Mouse (Mus musculus): ENCODE measurements around the gene Dmgdh. TPM values are rescaled to one million over a fixed set of nuclear protein-coding genes. Genes with fewer than 3 reads are reported as not detected.

Dmgdh gene
- polyA plus RNA-seq, 1 experiment from 2014 or later: 0.27 TPM

DNA sequence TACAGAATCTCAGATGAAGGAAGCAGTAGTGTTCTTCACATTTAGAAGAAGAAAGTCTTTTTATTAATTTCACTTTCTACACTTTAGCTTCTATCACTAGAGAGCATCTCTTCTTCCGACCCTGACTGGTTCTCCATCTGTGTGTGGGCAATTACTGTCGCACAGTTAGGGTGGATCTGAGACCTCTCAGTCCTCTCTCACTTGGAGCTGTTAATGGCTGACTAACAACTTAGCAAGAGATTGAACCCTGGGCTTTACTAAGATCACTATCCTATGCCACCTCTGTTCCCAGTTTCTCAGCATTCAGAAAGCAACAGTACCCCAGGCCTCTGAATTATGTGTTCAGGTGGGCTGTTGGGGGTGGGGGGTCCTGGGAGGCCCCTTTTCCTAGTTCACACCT, 937 bp upstream of the Dmgdh start:
- 76% methylated on average over 2 of the region's 2 CpGs for WGBS
- Histone ChIP-seq H3K27me3 (ENCODE audit: insufficient read depth, poor library complexity, severe bottlenecking) (peaks cover 21% of the 10 kb centered on the region), H3K4me3 (no peak overlapping the region), H3K27ac (no peak overlapping the region), H3K9me3 (no peaks in the 10 kb centered on the region), H3K36me3 (no peaks in the 10 kb centered on the region), H3K4me1 (replicated peaks) (peaks cover 11% of the 10 kb centered on the region)
- DNase-seq (ENCODE audit: low spot score): no peak

DNA sequence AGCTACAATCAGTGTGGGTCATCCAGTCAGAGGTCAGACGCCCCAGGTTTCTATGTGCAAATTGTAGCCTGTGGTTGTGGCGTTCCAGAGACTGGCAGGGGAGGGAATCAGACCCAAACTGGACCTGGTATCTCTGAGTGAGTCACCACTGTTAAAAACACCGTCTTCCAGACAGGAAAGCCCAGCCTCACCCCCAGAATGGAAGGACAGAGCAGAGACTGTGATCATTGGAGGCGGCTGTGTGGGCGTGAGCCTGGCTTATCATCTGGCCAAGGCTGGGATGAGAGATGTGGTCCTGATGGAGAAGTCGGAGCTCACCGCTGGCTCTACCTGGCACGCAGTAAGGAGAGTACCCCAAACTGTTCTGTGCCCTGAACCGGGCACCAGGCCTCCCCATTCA, 2.6 kb downstream of the Dmgdh start:
- no peaks in the 10 kb centered on the region for H3K9me3 ChIP-seq
- H3K4me1 ChIP-seq (replicated peaks): peaks cover 11% of the 10 kb centered on the region
- no peak overlapping the region for H3K27ac ChIP-seq
- 84% methylated on average over 9 of the region's 9 CpGs for whole genome bisulfite sequencing
- no peak overlapping the region for H3K4me3 ChIP-seq
- DNase-seq (ENCODE audit: low spot score): no peak
- peaks cover 21% of the 10 kb centered on the region for H3K27me3 ChIP-seq (ENCODE audit: insufficient read depth, poor library complexity, severe bottlenecking)
- no peaks in the 10 kb centered on the region for H3K36me3 ChIP-seq

DNA sequence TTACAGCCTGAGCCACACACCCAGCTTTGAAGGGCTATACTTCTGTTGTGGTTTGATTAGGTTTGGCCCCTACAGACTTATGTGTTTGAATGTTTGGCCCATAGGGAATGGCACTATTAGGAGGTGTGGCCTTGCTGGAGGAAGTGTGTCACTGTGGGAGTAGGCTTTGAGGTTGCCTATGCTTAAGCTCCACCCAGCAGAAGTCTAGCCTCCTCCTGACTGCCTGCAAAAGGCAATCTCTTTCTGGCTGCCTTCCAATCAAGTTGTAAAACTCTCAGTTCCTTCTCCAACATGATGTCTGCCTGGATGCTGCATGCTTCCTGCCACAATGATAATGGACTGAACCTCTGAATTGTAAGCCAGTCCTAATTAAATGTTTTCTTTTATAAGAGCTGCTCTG, 9.1 kb downstream of the Dmgdh start:
- no peaks in the 10 kb centered on the region for H3K9me3 ChIP-seq
- no peaks in the 10 kb centered on the region for H3K36me3 ChIP-seq
- H3K4me1 ChIP-seq (replicated peaks): peaks cover 9% of the 10 kb centered on the region
- H3K4me3 ChIP-seq: no peak overlapping the region
- H3K27ac ChIP-seq: no peak overlapping the region
- H3K27me3 ChIP-seq (ENCODE audit: insufficient read depth, poor library complexity, severe bottlenecking): no peaks in the 10 kb centered on the region
- DNase-seq (ENCODE audit: low spot score): no peak

DNA sequence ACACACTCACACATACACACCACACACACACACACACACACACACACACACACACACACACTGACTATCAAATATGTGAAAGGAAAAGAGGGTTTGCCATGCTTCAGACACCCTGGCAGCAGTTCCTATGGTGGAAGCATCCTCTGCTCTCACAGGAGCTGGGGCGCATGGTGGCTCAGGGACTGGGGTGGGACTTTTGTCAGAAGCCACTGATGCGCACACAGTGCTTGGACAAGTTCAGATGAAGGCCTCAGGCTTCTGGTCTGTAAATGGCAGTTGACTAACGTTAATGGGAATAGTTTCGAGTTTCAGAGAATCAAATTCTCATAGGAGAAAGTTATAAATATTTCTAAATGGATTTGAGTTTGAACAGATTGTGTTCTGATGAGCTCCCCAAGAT, 11.0 kb downstream of the Dmgdh start:
- WGBS: 81% methylated on average over 4 of the region's 4 CpGs
- no peak for DNase-seq (ENCODE audit: low spot score)
- Histone ChIP-seq H3K4me1 (replicated peaks) (peaks cover 9% of the 10 kb centered on the region), H3K27me3 (ENCODE audit: insufficient read depth, poor library complexity, severe bottlenecking) (no peaks in the 10 kb centered on the region), H3K4me3 (no peak overlapping the region), H3K27ac (no peak overlapping the region), H3K9me3 (no peaks in the 10 kb centered on the region), H3K36me3 (no peaks in the 10 kb centered on the region)

DNA sequence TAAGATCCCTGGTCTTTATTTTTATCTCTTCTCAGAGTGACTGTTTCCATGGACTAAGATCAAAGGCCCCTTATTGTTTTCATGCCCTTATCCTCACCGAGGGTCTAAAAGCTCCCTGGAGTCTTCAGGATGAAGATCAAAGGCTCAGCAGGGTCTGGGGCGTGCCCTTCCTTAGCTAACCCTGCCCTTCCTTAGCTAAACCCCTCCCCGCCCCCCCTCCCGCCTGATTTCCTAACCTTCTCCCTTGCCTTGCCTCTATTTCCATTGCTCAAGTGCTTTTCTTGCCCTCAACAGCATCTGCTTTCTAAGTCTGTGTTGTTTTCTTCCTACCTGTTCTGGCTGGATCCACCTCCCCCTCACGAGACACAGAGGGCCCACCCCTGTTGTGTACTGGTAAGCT, 13.1 kb downstream of the Dmgdh start:
- peak; percentile 20 for DNase-seq (ENCODE audit: low spot score)
- Histone ChIP-seq H3K4me3 (no peak overlapping the region), H3K27ac (peak overlapping the region; percentile 35; the same call in 1 of the 2 replicates), H3K36me3 (no peaks in the 10 kb centered on the region), H3K4me1 (replicated peaks) (peaks cover 9% of the 10 kb centered on the region), H3K27me3 (ENCODE audit: insufficient read depth, poor library complexity, severe bottlenecking) (no peaks in the 10 kb centered on the region), H3K9me3 (no peaks in the 10 kb centered on the region)
- 6% methylated on average over 5 of the region's 5 CpGs for WGBS

DNA sequence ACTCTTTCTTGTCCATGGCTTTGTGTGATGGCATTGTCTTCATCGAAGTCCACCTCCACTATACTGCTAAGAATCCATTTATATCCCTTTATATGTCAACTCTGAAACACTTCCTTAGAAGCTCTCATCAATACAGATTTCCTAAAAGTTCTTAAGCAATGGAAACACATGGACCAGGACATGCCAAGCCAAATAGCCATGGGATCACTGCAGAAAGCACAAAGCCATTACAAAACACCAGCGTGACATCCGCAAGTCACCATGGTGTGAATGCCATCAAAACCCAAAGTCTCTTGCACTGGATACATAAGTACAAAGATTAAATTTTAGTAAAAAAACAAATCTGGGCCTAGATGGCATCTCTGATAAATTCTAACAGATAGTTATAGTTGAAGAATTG, 15.3 kb downstream of the Dmgdh start:
- H3K4me3 ChIP-seq: no peak overlapping the region
- DNase-seq (ENCODE audit: low spot score): no peak
- H3K9me3 ChIP-seq: no peaks in the 10 kb centered on the region
- no peak overlapping the region for H3K27ac ChIP-seq
- 92% methylated on average over 3 of the region's 3 CpGs for WGBS
- H3K4me1 ChIP-seq (replicated peaks): peaks cover 9% of the 10 kb centered on the region
- H3K27me3 ChIP-seq (ENCODE audit: insufficient read depth, poor library complexity, severe bottlenecking): no peaks in the 10 kb centered on the region
- no peaks in the 10 kb centered on the region for H3K36me3 ChIP-seq

DNA sequence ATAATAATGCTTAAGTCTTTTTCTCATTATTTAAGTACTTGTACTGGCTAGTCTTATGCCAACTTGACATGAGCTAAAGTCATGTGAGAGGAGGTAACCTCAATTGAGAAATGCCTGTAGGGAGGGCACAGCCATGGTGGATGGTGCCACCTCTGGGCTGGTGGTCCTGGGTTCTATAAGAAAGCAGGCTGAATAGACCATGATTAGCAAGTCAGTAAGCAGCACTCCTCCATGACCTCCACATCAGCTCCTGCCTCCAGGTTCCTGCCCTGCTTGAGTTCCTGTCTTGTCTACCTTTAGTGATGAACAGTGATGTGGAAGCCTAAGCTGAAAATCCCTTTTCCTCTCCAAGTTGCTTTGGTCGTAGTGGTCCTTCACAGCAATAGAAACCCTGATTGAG, 16.6 kb downstream of the Dmgdh start:
- Histone ChIP-seq H3K4me3 (no peak overlapping the region), H3K36me3 (no peaks in the 10 kb centered on the region), H3K27me3 (ENCODE audit: insufficient read depth, poor library complexity, severe bottlenecking) (no peaks in the 10 kb centered on the region), H3K27ac (no peak overlapping the region), H3K4me1 (replicated peaks) (peaks cover 9% of the 10 kb centered on the region), H3K9me3 (no peaks in the 10 kb centered on the region)
- 88% methylated on average over 1 of the region's 1 CpGs for WGBS
- DNase-seq (ENCODE audit: low spot score): no peak

DNA sequence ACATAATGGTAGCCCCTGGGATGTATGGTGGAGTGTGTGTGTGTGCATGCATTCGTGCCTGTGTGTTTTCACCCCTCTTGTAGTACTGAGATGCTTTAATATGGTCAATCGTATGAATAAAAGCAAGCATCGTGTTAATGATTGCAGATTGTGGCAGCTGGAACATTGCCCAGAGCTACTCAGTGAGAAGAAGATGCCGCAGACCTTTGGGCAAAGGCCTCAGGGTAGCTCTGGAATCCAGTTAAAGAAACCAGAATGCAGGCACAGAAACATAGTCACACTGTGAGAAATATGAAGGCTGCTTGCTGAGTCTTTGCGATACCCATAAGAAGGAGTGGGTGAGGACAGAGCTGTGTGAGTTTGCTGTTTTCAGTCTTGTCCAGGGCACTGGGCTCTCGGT, 24.6 kb downstream of the Dmgdh start:
- Histone ChIP-seq H3K9me3 (no peaks in the 10 kb centered on the region), H3K4me3 (no peak overlapping the region), H3K4me1 (replicated peaks) (no peaks in the 10 kb centered on the region), H3K27ac (no peak overlapping the region), H3K27me3 (ENCODE audit: insufficient read depth, poor library complexity, severe bottlenecking) (no peaks in the 10 kb centered on the region), H3K36me3 (no peaks in the 10 kb centered on the region)
- no peak for DNase-seq (ENCODE audit: low spot score)
- 86% methylated on average over 6 of the region's 6 CpGs for WGBS

DNA sequence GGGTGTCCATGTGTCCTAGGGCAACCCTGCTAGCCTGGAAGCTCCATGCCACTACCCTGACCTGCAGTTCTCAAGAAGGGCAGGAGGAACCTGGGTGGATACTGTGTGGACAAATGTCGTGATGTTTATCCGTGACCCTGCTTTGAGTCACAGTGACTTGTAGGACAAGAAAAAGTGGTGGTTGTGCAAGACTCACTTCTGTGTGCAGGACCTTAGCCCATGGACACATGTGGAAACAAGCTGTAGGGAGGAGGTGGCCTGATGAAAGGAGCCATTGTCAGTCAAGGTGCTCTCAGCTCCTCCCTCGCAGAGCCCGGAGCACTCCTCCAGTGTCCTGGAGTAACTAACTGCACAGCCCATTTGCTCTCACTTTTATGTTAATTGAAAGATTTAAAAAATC, 31.5 kb downstream of the Dmgdh start:
- Histone ChIP-seq H3K4me1 (replicated peaks) (0 out of 2 replicates have a peak, but pooled peaks cover 4% of the 10 kb centered on the region), H3K27me3 (ENCODE audit: insufficient read depth, poor library complexity, severe bottlenecking) (no peaks in the 10 kb centered on the region), H3K9me3 (no peaks in the 10 kb centered on the region), H3K4me3 (no peak overlapping the region), H3K27ac (no peak overlapping the region), H3K36me3 (no peaks in the 10 kb centered on the region)
- no peak for DNase-seq (ENCODE audit: low spot score)
- WGBS: 83% methylated on average over 4 of the region's 4 CpGs

DNA sequence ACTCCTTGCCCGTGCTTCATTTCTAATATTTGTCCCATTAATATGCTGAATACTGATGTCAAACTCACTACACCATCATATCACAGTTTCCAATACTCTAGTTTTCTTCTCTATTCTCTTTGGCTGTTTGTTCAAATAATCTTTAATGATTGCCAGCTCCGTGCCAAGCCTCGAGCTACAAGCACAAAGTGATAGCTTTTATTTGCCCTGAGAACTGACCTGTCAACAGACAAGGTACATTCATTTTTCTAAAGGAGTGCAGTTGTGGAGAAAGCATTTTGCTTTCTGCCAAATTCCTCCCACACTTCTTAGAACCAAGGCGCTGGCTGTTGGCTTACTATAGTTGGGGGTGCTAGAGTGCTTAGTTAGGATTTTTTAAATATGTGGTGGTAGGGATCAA, 33.0 kb downstream of the Dmgdh start:
- Histone ChIP-seq H3K27me3 (ENCODE audit: insufficient read depth, poor library complexity, severe bottlenecking) (no peaks in the 10 kb centered on the region), H3K9me3 (no peaks in the 10 kb centered on the region), H3K27ac (no peak overlapping the region), H3K36me3 (no peaks in the 10 kb centered on the region), H3K4me3 (no peak overlapping the region), H3K4me1 (replicated peaks) (0 out of 2 replicates have a peak, but pooled peaks cover 4% of the 10 kb centered on the region)
- WGBS: 87% methylated on average over 4 of the region's 4 CpGs
- DNase-seq (ENCODE audit: low spot score): no peak

DNA sequence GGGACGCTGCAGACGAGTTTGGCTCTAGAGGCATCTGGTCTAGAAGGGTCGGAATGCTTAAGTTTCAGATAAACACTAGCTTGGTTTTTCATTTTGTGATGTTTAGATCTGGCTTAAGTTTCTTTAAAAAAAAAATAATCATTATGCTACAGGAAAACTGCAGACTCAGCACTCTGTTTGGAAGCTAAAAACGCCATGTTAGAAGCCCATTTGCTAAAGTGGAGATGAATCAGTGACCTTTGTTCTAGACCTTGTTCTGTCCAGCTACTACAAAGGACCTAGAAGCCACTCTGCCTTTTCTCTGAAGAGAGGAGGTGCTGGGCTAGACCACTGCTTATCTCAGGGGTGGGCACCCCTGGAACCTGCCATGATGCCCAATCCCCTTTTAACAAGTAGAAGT, 36.1 kb downstream of the Dmgdh start:
- Histone ChIP-seq H3K36me3 (no peaks in the 10 kb centered on the region), H3K9me3 (no peaks in the 10 kb centered on the region), H3K4me3 (no peak overlapping the region), H3K27ac (no peak overlapping the region), H3K4me1 (replicated peaks) (0 out of 2 replicates have a peak, but pooled peaks cover 4% of the 10 kb centered on the region), H3K27me3 (ENCODE audit: insufficient read depth, poor library complexity, severe bottlenecking) (no peaks in the 10 kb centered on the region)
- no peak for DNase-seq (ENCODE audit: low spot score)
- WGBS: 89% methylated on average over 4 of the region's 4 CpGs

DNA sequence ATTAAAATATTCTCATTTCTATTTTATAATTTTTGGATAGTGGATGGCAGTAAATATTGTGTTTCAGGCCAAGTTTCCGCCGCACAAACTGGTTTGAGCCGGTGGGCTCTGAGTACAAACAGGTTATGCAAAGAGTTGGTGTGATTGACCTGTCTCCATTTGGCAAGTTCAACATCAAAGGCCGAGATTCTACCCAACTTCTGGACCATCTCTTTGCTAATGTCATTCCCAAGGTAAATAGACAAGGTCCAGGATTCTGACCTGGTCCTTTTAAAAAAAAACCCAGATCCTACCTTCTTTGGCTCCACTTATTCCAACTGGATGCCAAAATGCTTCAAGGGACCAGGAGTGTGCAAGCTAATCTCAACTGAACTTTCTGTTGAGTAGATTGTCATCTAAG, 37.0 kb downstream of the Dmgdh start:
- 92% methylated on average over 4 of the region's 4 CpGs for WGBS
- no peaks in the 10 kb centered on the region for H3K4me1 ChIP-seq (replicated peaks)
- no peak for DNase-seq (ENCODE audit: low spot score)
- H3K4me3 ChIP-seq: no peak overlapping the region
- H3K36me3 ChIP-seq: no peaks in the 10 kb centered on the region
- no peaks in the 10 kb centered on the region for H3K9me3 ChIP-seq
- no peaks in the 10 kb centered on the region for H3K27me3 ChIP-seq (ENCODE audit: insufficient read depth, poor library complexity, severe bottlenecking)
- no peak overlapping the region for H3K27ac ChIP-seq

DNA sequence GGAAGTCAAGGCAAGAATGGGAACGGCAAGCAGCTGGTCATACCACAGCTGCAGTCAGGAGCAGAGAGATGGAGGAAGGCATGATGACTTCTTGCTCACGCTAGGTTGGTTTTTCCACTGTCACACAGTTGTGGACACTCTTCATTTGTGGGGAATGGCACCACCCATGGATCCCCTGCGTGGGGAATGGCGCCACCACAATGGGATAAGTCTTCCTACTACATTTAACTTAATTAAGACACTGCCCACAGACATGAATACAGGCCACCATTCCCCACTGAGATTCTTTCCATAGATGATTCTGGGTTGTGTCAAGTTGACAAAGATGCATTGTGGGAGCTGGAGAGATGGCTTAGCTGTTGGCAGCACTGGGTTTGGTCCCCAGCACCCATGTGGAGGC, 38.1 kb downstream of the Dmgdh start:
- 91% methylated on average over 4 of the region's 4 CpGs for WGBS
- Histone ChIP-seq H3K4me3 (no peak overlapping the region), H3K9me3 (no peaks in the 10 kb centered on the region), H3K27ac (no peak overlapping the region), H3K4me1 (replicated peaks) (0 out of 2 replicates have a peak, but pooled peaks cover 4% of the 10 kb centered on the region), H3K36me3 (no peaks in the 10 kb centered on the region), H3K27me3 (ENCODE audit: insufficient read depth, poor library complexity, severe bottlenecking) (no peaks in the 10 kb centered on the region)
- no peak for DNase-seq (ENCODE audit: low spot score)

DNA sequence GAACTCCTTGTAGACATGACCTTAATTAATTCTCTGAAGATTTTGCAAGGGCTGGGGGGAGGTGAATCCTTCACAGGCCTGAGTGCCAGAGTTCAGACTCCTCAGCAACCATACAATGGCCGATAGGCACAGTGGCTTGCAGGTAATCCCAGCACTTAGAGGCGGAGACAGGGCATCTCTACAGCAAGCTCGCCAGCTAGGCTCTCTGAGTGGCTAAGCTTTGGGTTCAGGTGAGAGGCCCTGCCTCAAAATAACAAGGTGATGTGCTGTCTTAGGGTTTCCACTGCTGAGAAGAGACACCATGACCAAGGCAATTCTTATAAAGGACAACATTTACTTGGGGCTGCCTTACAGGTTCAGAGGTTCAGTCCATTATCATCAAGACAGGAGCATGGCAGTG, 39.6 kb downstream of the Dmgdh start:
- WGBS: 91% methylated on average over 3 of the region's 3 CpGs
- H3K4me1 ChIP-seq (replicated peaks): 0 out of 2 replicates have a peak, but pooled peaks cover 4% of the 10 kb centered on the region
- no peaks in the 10 kb centered on the region for H3K36me3 ChIP-seq
- H3K4me3 ChIP-seq: no peak overlapping the region
- H3K27me3 ChIP-seq (ENCODE audit: insufficient read depth, poor library complexity, severe bottlenecking): no peaks in the 10 kb centered on the region
- H3K9me3 ChIP-seq: no peaks in the 10 kb centered on the region
- no peak overlapping the region for H3K27ac ChIP-seq
- no peak for DNase-seq (ENCODE audit: low spot score)

Data from hindbrain, embryonic 10.5 days (tissue).